Mouse (Mus musculus): ENCODE results near the gene Cd248. TPM values are rescaled to one million over a fixed set of nuclear protein-coding genes. Genes with fewer than 3 reads are reported as not detected.
"Not testable (repeated sequence)": the region's sequence is repeated elsewhere in the genome, so short reads cannot be mapped to it uniquely, and the experiment has no call there.

Gene Cd248
- total RNA-seq, 1 experiment from 2014 or later = not detected

GRCm38 (mm10) chr19:5071545-5072369 lies 3.9 kb downstream of the Cd248 start:
- ATAC-seq (ENCODE audit: extremely low read depth, insufficient number of reproducible peaks, low FRiP score, poor library complexity, severe bottlenecking) = no peak

DNA sequence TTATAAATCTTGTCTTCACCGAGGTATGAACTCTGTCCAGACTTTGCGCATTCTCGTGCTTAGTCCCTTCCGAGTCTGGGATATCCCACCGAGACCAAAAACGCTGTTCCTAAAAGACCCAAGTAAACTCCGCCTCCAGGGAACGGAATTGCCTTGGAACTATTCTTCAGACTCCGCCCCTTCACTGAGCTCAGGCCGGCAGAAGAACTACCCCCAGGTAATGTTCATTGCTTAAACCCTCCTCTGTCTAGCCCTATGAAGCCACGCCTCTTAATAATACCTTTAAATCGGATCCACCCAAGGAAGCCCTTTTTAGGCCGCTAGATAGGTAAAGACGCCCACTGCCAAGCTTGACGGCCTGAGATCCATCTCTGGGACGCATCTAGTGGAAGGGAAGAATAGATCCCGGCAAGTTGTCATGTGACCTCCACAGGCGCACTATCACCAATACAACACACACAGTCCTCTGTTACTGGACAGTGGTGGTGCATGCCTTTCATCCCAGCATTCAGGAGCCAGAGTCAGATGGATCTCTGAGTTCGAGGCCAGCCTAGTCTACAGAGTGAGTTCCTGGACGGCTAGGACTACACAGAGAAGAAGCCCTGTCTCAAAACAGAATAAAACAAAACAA lies 4.6 kb downstream of the Cd248 start:
- no peak for ATAC-seq (ENCODE audit: extremely low read depth, insufficient number of reproducible peaks, low FRiP score, poor library complexity, severe bottlenecking)

DNA sequence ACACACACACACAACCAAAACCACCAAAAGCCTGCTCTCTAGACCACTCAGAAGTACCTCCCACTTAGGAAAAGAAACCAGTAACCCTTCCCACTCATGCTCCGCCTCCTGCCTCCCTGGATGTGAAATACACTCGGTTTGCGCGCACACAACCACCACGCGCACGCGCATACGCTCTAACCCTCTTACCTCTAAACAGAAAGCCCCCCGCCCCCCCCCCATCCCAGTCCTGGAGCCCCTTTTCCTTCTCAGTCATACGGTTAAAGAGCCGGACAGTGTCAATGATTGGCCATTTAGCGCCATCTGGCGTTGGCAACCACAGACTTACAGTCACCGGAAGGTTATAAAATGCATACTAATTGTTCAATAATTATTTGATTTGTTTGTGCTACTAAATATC lies 5.2 kb downstream of the Cd248 start:
- ATAC-seq (ENCODE audit: extremely low read depth, insufficient number of reproducible peaks, low FRiP score, poor library complexity, severe bottlenecking) = no peak

DNA sequence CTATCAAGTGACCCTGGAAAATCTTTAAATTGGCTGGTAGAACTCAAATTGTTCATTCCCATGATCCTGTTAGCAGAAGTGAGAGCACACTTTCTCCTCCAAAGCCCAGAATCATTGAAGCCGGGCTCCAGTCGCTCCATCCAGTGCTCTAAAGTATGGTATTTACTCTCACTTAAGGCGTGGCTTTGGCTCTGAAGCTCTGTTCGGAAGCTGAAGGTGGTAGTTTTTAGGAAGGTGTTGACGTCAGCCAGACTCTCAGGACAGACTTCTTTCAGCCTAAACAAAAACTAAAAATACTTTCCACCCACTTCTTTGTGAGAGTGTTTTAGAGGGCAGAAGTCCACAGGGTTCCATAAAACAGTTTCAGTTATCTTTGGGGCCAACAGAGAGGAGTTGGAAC lies 5.6 kb downstream of the Cd248 start:
- no peak for ATAC-seq (ENCODE audit: extremely low read depth, insufficient number of reproducible peaks, low FRiP score, poor library complexity, severe bottlenecking)

DNA sequence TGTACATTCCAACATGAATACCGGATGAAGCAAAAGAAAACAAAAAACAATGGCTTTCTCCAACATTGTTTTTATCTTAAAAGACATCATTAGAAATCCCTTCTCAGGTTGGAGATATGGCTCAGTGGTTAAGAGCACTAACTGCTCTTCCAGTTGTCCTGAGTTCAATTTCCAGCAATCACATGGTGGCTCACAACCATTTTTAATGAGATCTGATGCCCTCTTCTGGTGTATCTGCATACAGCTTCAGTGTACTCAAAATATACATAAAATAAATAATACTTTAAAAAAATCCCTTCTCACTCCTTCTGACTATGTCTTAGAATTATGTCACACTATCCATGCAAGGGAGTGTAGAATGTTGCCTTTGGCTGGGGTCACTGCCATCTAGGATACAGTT lies 11.4 kb downstream of the Cd248 start:
- no peak for ATAC-seq (ENCODE audit: extremely low read depth, insufficient number of reproducible peaks, low FRiP score, poor library complexity, severe bottlenecking)

- ATAC-seq (ENCODE audit: extremely low read depth, insufficient number of reproducible peaks, low FRiP score, poor library complexity, severe bottlenecking) = no peak
Observed at GRCm38 (mm10) chr19:5082005-5082404, 14.1 kb downstream of the Cd248 start.

GRCm38 (mm10) chr19:5082596-5082995 lies 14.7 kb downstream of the Cd248 start:
- ATAC-seq (ENCODE audit: extremely low read depth, insufficient number of reproducible peaks, low FRiP score, poor library complexity, severe bottlenecking) = no peak

- ATAC-seq (ENCODE audit: extremely low read depth, insufficient number of reproducible peaks, low FRiP score, poor library complexity, severe bottlenecking) = no peak
Observed at GRCm38 (mm10) chr19:5083961-5084833, 16.3 kb downstream of the Cd248 start.

- no peak for ATAC-seq (ENCODE audit: extremely low read depth, insufficient number of reproducible peaks, low FRiP score, poor library complexity, severe bottlenecking)
Observed at GRCm38 (mm10) chr19:5084834-5085144, 16.9 kb downstream of the Cd248 start.

DNA sequence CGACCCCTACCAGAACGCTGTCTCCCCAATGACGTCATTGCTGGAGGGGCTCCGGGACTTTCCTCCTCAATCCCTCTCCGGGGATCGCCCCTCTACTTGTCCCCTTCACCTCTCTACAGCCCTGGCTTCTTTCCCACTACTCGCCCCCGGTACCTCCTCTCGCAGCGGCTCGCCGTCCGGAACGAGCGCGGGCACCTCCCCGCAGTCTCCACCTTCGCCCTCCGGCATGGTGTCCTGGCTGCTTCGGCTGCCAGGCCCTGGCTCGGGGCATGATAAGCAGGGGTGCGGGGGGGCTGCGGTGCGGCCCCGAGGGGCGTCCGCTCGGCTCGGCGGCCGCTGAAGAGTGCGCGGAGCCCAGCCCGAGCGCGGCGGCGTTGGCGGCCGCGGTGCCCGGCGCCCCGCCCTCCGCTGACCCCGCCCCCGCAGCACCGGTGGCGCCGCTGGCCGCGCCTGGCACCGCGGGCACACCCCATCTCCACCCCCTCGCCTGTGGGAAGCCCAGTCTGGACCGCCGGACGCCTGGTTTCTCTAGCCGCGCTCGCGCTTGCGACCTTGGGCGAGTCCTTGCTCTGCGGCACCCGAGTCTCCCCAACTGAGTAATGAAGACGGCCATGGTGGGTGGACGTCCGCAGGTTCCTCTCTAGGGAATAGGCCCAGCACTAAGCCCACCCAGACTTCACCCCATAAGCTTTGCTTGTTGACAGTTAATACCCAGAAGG lies 17.4 kb downstream of the Cd248 start, which contains the start of gene Tmem151a:
Gene Tmem151a, minus strand, starts transcription at position 387 of the 719 bp plus-strand sequence.
- no peak for ATAC-seq (ENCODE audit: extremely low read depth, insufficient number of reproducible peaks, low FRiP score, poor library complexity, severe bottlenecking)

DNA sequence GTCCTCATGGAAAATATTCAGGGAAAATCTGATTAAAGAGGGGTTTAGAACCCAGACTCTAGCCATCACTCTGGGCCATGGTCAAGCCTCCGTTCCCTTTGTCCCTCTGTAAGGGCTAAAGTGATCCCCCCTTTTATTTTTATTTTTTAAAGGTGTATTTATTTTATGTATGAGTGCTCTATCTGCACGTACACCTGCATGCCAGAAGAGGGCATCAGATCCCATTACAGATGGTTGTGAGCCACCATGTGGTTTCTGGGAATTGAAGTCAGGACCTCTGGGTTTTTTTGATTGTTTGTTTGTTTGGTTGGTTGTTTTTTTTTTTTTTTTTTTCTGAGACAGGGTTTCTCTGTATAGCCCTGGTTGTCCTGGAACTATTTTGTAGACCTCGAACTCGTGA lies 18.7 kb downstream of the Cd248 start:
- ATAC-seq (ENCODE audit: extremely low read depth, insufficient number of reproducible peaks, low FRiP score, poor library complexity, severe bottlenecking) = not testable (repeated sequence)

GRCm38 (mm10) chr19:5087884-5088728 lies 20.2 kb downstream of the Cd248 start, which contains the start of gene Yif1a:
TSS of gene Yif1a (plus strand) at chr19:5088538.
- ATAC-seq (ENCODE audit: extremely low read depth, insufficient number of reproducible peaks, low FRiP score, poor library complexity, severe bottlenecking) = peak; percentile 84

GRCm38 (mm10) chr19:5089324-5089723 lies 21.4 kb downstream of the Cd248 start:
- ATAC-seq (ENCODE audit: extremely low read depth, insufficient number of reproducible peaks, low FRiP score, poor library complexity, severe bottlenecking) = no peak

- ATAC-seq (ENCODE audit: extremely low read depth, insufficient number of reproducible peaks, low FRiP score, poor library complexity, severe bottlenecking) = no peak
Observed at GRCm38 (mm10) chr19:5092083-5092482, 24.2 kb downstream of the Cd248 start.

DNA sequence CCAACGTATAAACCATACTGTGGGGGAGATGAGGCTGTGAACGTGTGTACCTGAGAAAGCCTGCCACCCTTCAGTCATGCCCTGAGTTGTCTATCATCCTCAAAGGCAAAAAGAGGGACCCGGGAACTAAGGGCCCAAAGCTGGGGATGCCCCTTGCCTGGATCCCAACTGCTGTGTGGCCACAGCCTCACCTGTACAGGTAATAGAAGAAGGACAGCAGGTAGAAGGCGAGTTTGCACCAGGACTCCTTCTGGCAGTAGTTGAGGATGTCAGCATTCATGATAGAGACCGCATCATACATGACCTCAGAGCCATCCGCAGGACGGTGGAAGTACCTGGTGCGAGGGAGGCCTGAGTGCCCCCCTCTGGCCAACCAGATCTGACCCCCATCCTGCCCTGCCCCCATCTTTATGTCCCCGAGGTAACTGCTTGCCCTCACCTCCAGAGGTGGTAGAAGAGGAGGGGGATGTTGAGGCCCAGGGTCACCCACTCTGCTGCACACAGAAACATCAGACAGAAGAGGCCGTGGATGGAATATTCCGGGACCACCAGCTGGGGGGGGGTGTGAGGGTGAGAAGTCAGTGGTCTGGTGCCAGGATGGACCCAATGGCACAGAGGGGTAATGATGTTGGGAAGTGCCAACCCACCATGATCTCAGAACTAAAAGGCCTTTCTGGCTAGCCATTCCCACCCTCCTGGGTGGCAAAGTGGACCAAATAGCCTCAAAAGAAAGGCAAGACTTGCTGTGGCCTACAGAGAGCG lies 25.8 kb downstream of the Cd248 start:
- ATAC-seq (ENCODE audit: extremely low read depth, insufficient number of reproducible peaks, low FRiP score, poor library complexity, severe bottlenecking) = no peak

- ATAC-seq (ENCODE audit: extremely low read depth, insufficient number of reproducible peaks, low FRiP score, poor library complexity, severe bottlenecking) = peak; percentile 57
Observed at GRCm38 (mm10) chr19:5094243-5094632, 26.4 kb downstream of the Cd248 start.

GRCm38 (mm10) chr19:5094746-5095417 lies 27.0 kb downstream of the Cd248 start:
- no peak for ATAC-seq (ENCODE audit: extremely low read depth, insufficient number of reproducible peaks, low FRiP score, poor library complexity, severe bottlenecking)
